11 mouse cellular contexts compared by ENCODE assay signal in the genomic region with DNA sequence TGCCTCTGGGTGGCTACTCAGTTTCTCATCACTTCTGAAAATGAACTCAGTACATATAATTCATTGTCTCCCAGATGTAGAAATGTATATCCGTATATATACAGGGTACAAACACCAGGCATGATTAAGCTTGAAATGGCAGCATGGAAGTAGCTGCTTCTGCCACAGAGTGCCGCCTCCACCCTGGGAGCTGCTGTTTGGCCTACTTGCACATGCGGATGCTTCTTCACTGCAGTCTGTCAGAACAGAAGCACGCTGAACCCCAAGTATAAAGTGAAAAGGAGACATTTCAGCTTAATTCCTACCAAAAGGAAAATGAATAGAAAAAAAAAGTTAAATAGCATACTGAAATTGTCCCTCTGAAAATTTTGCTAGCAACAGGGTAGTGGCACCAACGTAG.
"Had no signal": no experiment of that assay in that cellular context is flagged by ENCODE, and none has a peak within 500 bp of the region (broad histone marks: within the 10 kb centered on the region; RNA-seq: fewer than 3 reads in every experiment).

No protein-coding gene starts in this region.

- H3K27ac ChIP-seq: kidney, postnatal 0 days; limb, embryonic 13.5 days; liver, embryonic 14.5 days; midbrain, embryonic 12.5 days; stomach, postnatal 0 days had no signal

- DNase-seq: kidney, adult 8-10 months; kidney, postnatal 36 days; left cerebral cortex, postnatal 4 days; lung, adult 18-20 months; thymus, adult 18-20 months; thymus, postnatal 14 days had no signal

- H3K4me3 ChIP-seq: limb, embryonic 13.5 days; midbrain, embryonic 12.5 days had no signal
